Mouse (Mus musculus): ENCODE measurements around the gene Kdm4a.

Gene Kdm4a

GRCm38 (mm10) chr4:118112601-118113000 is 67.2 kb downstream of the Kdm4a start:
- no peak for DNase-seq

GRCm38 (mm10) chr4:118109649-118110048 is 70.2 kb downstream of the Kdm4a start:
- peak; percentile 38 for DNase-seq

GRCm38 (mm10) chr4:118108779-118109178 is 71.1 kb downstream of the Kdm4a start:
- DNase-seq: peak; percentile 52

GRCm38 (mm10) chr4:118105256-118106053 is 74.4 kb downstream of the Kdm4a start:
- peak; percentile 33 for DNase-seq

- DNase-seq: no peak
Measured at GRCm38 (mm10) chr4:118103280-118103830, 76.5 kb downstream of the Kdm4a start.

- DNase-seq: no peak
Measured at GRCm38 (mm10) chr4:118101497-118101896, 78.3 kb downstream of the Kdm4a start.

GRCm38 (mm10) chr4:118099637-118100364 is 80.0 kb downstream of the Kdm4a start:
- peak; percentile 29 for DNase-seq

GRCm38 (mm10) chr4:118098571-118098970 is 81.3 kb downstream of the Kdm4a start:
- no peak for DNase-seq

- no peak for DNase-seq
Measured at GRCm38 (mm10) chr4:118096069-118096468, 83.8 kb downstream of the Kdm4a start.

GRCm38 (mm10) chr4:118092784-118093457 is 86.9 kb downstream of the Kdm4a start:
- no peak for DNase-seq

- no peak for DNase-seq
Measured at GRCm38 (mm10) chr4:118090449-118090848, 89.4 kb downstream of the Kdm4a start.

- peak; percentile 50 for DNase-seq
Measured at GRCm38 (mm10) chr4:118089939-118090338, 89.9 kb downstream of the Kdm4a start.

- DNase-seq: no peak
Measured at GRCm38 (mm10) chr4:118088771-118089170, 91.1 kb downstream of the Kdm4a start.
